14 mouse cellular contexts compared by ENCODE assay signal in genomic region chr4:149606766-149607358, GRCm38 (mm10). TPM values are rescaled to one million over a fixed set of nuclear protein-coding genes. Genes with fewer than 3 reads are reported as not detected.
DNase-seq lines count a peak whose midpoint lies in the region; ATAC-seq and TF ChIP-seq lines count a peak whose summit lies in the region.
"Had no signal": no experiment of that assay in that cellular context is flagged by ENCODE, and none has a peak within 500 bp of the region (broad histone marks: within the 10 kb centered on the region; RNA-seq: fewer than 3 reads in every experiment).

No protein-coding gene starts in this region.

- no peaks in the 10 kb centered on the region for H3K36me3 ChIP-seq in heart, adult 2 months (ENCODE audit: control insufficient read depth, insufficient read depth, low read length)
- H3K36me3 ChIP-seq: heart, embryonic 10.5 days; limb, embryonic 13.5 days had no signal

- no peak overlapping the region for H3K9ac ChIP-seq in heart, adult 2 months (ENCODE audit: low read depth, low read length)
- H3K9ac ChIP-seq: limb, embryonic 13.5 days had no signal

- peaks cover 6% of the 10 kb centered on the region for H3K79me2 ChIP-seq in heart, adult 2 months (replicated peaks; ENCODE audit: control insufficient read depth, insufficient read depth, low read length)

- DNase-seq in heart, adult 2 months, result no peak
- no peak for DNase-seq in heart, adult 9 months (ENCODE audit: low spot score in 2 of 2)
- DNase-seq in 416B (ENCODE audit: low read depth) (peak; percentile 80), ZHBTc4 (ENCODE audit: low read depth, low spot score) (peak; percentile 36)
- DNase-seq in frontal cortex, postnatal 10 days (ENCODE audit: low spot score in 2 of 2), result no peak
- no peak for DNase-seq in right cerebral cortex, adult 18-20 months
- DNase-seq: adrenal gland, adult 8-10 months; layer of hippocampus, postnatal 36 days; lung, adult 18-20 months had no signal

- TF ChIP-seq CTCF in heart, adult 2 months (IDR thresholded peaks at IDR 0.05), result no peak

- TF ChIP-seq EP300 in heart, adult 2 months (IDR thresholded peaks at IDR 0.05; ENCODE audit: insufficient read depth, low read depth, low read length), result no peak

- 45% methylated on average over 15 of the region's 15 CpGs for WGBS in heart, adult 2 months

- ATAC-seq in megakaryocyte-erythroid progenitor cell, adult 5-6 weeks (replicated peaks; ENCODE audit: low FRiP score, low TSS enrichment, poor library complexity, severe bottlenecking), result peak; percentile 11; the same call in 1 of the 2 replicates
- ATAC-seq: CD4-positive, CD25-positive, alpha-beta regulatory T cell, adult 4 months had no signal

- no peak overlapping the region for H3K4me3 ChIP-seq in heart, adult 2 months
- H3K4me3 ChIP-seq: heart, embryonic 10.5 days; limb, embryonic 13.5 days had no signal

- no peak for TF ChIP-seq POLR2A in heart, adult 2 months (IDR thresholded peaks at IDR 0.05; ENCODE audit: insufficient read depth, low read depth, low read length)

- H3K27ac ChIP-seq in heart, adult 2 months, result peak overlapping the region; percentile 1; the same call in 1 of the 2 replicates
- H3K27ac ChIP-seq: kidney, postnatal 0 days had no signal

- intact Hi-C loops in heart, adult 2 months (cut with DNase I), result no loop called here

- H3K27me3 ChIP-seq in heart, adult 2 months (ENCODE audit: control insufficient read depth, insufficient read depth, low read length), result no peaks in the 10 kb centered on the region
- H3K27me3 ChIP-seq: limb, embryonic 13.5 days had no signal

- peaks cover 6% of the 10 kb centered on the region for H3K4me1 ChIP-seq in heart, adult 2 months (ENCODE audit: control insufficient read depth, insufficient read depth, low read length)

RNA-seq across cellular contexts. Expression of gene Clstn1, which starts 20.6 kb away (rescaled TPM):
- total RNA-seq in heart, adult 2 months (2021), result 10 to 100 TPM; 86.7 to 88.3 TPM
- polyA plus RNA-seq in heart, adult 2 months (2012; rRNA removed), result 25.6 and 26.3 TPM in 2 replicates
- total RNA-seq in megakaryocyte-erythroid progenitor cell, adult 5-6 weeks (2014; fragmentation: Nextera tagmentation), result 30.8 and 31.2 TPM in 2 replicates
- total RNA-seq in megakaryocyte-erythroid progenitor cell, adult 5-6 weeks (2017), result 23.3 and 30.4 TPM in 2 replicates

Comparison
In these comparisons a context has a peak if more than half of its experiments do, and no peak if none do; other contexts are left out.
1. DNase-seq: peak in 416B (single experiment) and ZHBTc4 (single experiment); none in heart, adult 2 months (0 of 2), heart, adult 9 months (0 of 2), frontal cortex, postnatal 10 days (0 of 2) and right cerebral cortex, adult 18-20 months (single experiment).